ENCODE assay signal across 15 mouse cellular contexts in the genomic region with DNA sequence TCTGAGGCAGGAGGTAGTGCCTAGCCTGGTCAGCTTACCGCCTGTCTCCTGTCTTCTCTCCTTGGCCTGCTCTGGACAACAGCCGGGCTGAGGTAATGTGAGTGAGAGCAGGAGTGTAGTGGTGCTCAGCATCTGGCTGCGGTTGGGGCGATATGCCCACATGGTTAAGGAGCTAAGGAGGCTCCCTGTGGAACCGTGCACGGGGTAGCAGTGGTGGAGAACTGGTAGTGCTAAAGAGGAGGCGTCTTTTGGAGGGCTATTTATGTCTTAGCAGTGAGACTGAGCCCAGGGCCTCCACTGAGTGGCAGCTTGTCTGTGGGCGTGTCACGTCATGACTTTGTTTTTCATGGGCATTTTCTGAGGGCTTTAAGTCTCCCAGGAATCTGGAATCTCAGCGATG. TPM values are rescaled to one million over a fixed set of nuclear protein-coding genes. Genes with fewer than 3 reads are reported as not detected.
DNase-seq lines count a peak whose midpoint lies in the region; ATAC-seq and TF ChIP-seq lines count a peak whose summit lies in the region.
"Had no signal": no experiment of that assay in that cellular context is flagged by ENCODE, and none has a peak within 500 bp of the region (broad histone marks: within the 10 kb centered on the region; RNA-seq: fewer than 3 reads in every experiment).

No protein-coding gene starts in this region.

- no peaks in the 10 kb centered on the region for H3K27me3 ChIP-seq in heart, embryonic 15.5 days
- no peaks in the 10 kb centered on the region for H3K27me3 ChIP-seq in embryonic facial prominence, embryonic 15.5 days
- no peaks in the 10 kb centered on the region for H3K27me3 ChIP-seq in limb, embryonic 15.5 days
- no peaks in the 10 kb centered on the region for H3K27me3 ChIP-seq in liver, postnatal 0 days (ENCODE audit: insufficient read depth, low read length)
- H3K27me3 ChIP-seq: forebrain, embryonic 15.5 days; hindbrain, embryonic 12.5 days; midbrain, embryonic 12.5 days; neural tube, embryonic 13.5 days had no signal

- 65% methylated on average over 10 of the region's 10 CpGs for WGBS in heart, embryonic 15.5 days
- WGBS in embryonic facial prominence, embryonic 15.5 days, result 76% methylated on average over 10 of the region's 10 CpGs
- WGBS in limb, embryonic 15.5 days, result 75% methylated on average over 10 of the region's 10 CpGs
- WGBS in liver, postnatal 0 days (ENCODE audit: insufficient replicate concordance), result 87% methylated on average over 10 of the region's 10 CpGs

- H3K9ac ChIP-seq in heart, embryonic 15.5 days, result no peak overlapping the region
- H3K9ac ChIP-seq in embryonic facial prominence, embryonic 15.5 days, result no peak overlapping the region
- H3K9ac ChIP-seq in limb, embryonic 15.5 days, result 0 out of 2 replicates have a peak overlapping the region, but pooled peaks have one; percentile 2
- H3K9ac ChIP-seq in liver, postnatal 0 days (replicated peaks), result no peak overlapping the region
- H3K9ac ChIP-seq: forebrain, embryonic 15.5 days; hindbrain, embryonic 12.5 days; lung, embryonic 14.5 days; midbrain, embryonic 12.5 days; neural tube, embryonic 13.5 days had no signal

- H3K4me1 ChIP-seq in heart, embryonic 15.5 days (replicated peaks), result peaks cover 36% of the 10 kb centered on the region
- peaks cover 18% of the 10 kb centered on the region for H3K4me1 ChIP-seq in embryonic facial prominence, embryonic 15.5 days
- H3K4me1 ChIP-seq in limb, embryonic 15.5 days, result peaks cover 39% of the 10 kb centered on the region
- no peaks in the 10 kb centered on the region for H3K4me1 ChIP-seq in liver, postnatal 0 days (ENCODE audit: insufficient read depth)
- H3K4me1 ChIP-seq: forebrain, embryonic 15.5 days; hindbrain, embryonic 12.5 days; midbrain, embryonic 12.5 days; neural tube, embryonic 13.5 days had no signal

- intact Hi-C loops in heart, postnatal 25 days (cut with DNase I), result no loop called here

- no peak overlapping the region for H3K4me2 ChIP-seq in heart, embryonic 15.5 days
- no peak overlapping the region for H3K4me2 ChIP-seq in embryonic facial prominence, embryonic 15.5 days (replicated peaks)
- no peak overlapping the region for H3K4me2 ChIP-seq in limb, embryonic 15.5 days
- no peak overlapping the region for H3K4me2 ChIP-seq in liver, postnatal 0 days (ENCODE audit: low read depth, low read length)
- H3K4me2 ChIP-seq: forebrain, embryonic 15.5 days; hindbrain, embryonic 12.5 days; lung, embryonic 14.5 days; midbrain, embryonic 12.5 days; neural tube, embryonic 13.5 days had no signal

- no peak for TF ChIP-seq CTCF in layer of hippocampus, adult 2 months (conservative IDR thresholded peaks at IDR 0.05)
- no peak for TF ChIP-seq CTCF in liver, postnatal 0 days (IDR thresholded peaks at IDR 0.05; ENCODE audit: low read depth)

- no peak for TF ChIP-seq EP300 in liver, postnatal 0 days (IDR thresholded peaks at IDR 0.05; ENCODE audit: low read depth)

- no peak overlapping the region for H3K4me3 ChIP-seq in heart, embryonic 15.5 days
- no peak overlapping the region for H3K4me3 ChIP-seq in embryonic facial prominence, embryonic 15.5 days (replicated peaks)
- no peak overlapping the region for H3K4me3 ChIP-seq in layer of hippocampus, adult 2 months
- H3K4me3 ChIP-seq in limb, embryonic 15.5 days, result no peak overlapping the region
- H3K4me3 ChIP-seq in liver, postnatal 0 days (ENCODE audit: low read depth, low read length), result no peak overlapping the region
- H3K4me3 ChIP-seq: forebrain, embryonic 15.5 days; hindbrain, embryonic 12.5 days; midbrain, embryonic 12.5 days; neural tube, embryonic 13.5 days had no signal

- no peak for DNase-seq in heart, postnatal 25 days (ENCODE audit: low spot score)
- DNase-seq in layer of hippocampus, adult 2 months (ENCODE audit: low spot score in 2 of 2), result peak; percentile 74 to 78
- DNase-seq in adrenal gland, adult 2 months, result no peak
- DNase-seq in liver, postnatal 0 days, result no peak
- no peak for DNase-seq in spleen, adult 18-20 months
- DNase-seq: kidney, postnatal 14 days; lung, embryonic 14.5 days; thymus, postnatal 14 days had no signal

- H3K36me3 ChIP-seq in heart, embryonic 15.5 days, result peaks cover 100% of the 10 kb centered on the region
- H3K36me3 ChIP-seq in embryonic facial prominence, embryonic 15.5 days, result peaks cover 99% of the 10 kb centered on the region
- peaks cover 100% of the 10 kb centered on the region for H3K36me3 ChIP-seq in limb, embryonic 15.5 days
- H3K36me3 ChIP-seq in liver, postnatal 0 days (replicated peaks; ENCODE audit: insufficient read depth, low read length), result peaks cover 95% of the 10 kb centered on the region

- H3K9me3 ChIP-seq in heart, embryonic 15.5 days (replicated peaks), result no peaks in the 10 kb centered on the region
- H3K9me3 ChIP-seq in embryonic facial prominence, embryonic 15.5 days (replicated peaks), result no peaks in the 10 kb centered on the region
- H3K9me3 ChIP-seq in limb, embryonic 15.5 days, result no peaks in the 10 kb centered on the region
- no peaks in the 10 kb centered on the region for H3K9me3 ChIP-seq in liver, postnatal 0 days (ENCODE audit: low read length)
- H3K9me3 ChIP-seq: forebrain, embryonic 15.5 days; hindbrain, embryonic 12.5 days; midbrain, embryonic 12.5 days; neural tube, embryonic 13.5 days had no signal

- H3K27ac ChIP-seq in heart, embryonic 15.5 days, result peak overlapping the region; percentile 77
- H3K27ac ChIP-seq in embryonic facial prominence, embryonic 15.5 days (replicated peaks), result peak overlapping the region; percentile 79
- H3K27ac ChIP-seq in layer of hippocampus, adult 2 months, result peak overlapping the region; percentile 91
- H3K27ac ChIP-seq in limb, embryonic 15.5 days, result peak overlapping the region; percentile 87
- H3K27ac ChIP-seq in liver, postnatal 0 days (ENCODE audit: low read depth), result no peak overlapping the region
- H3K27ac ChIP-seq: forebrain, embryonic 15.5 days; hindbrain, embryonic 12.5 days; midbrain, embryonic 12.5 days; neural tube, embryonic 13.5 days had no signal

- ATAC-seq in heart, embryonic 15.5 days (replicated peaks; ENCODE audit: insufficient number of reproducible peaks, insufficient read depth, low FRiP score, low read depth), result 0 out of 2 replicates have a peak, but pooled peaks have one; percentile 10
- ATAC-seq in embryonic facial prominence, embryonic 15.5 days (ENCODE audit: insufficient number of reproducible peaks, low FRiP score, low TSS enrichment, low read depth), result peak; percentile 16; the same call in 1 of the 2 replicates
- no peak for ATAC-seq in limb, embryonic 15.5 days (ENCODE audit: insufficient number of reproducible peaks, low FRiP score, low TSS enrichment, low read depth)
- no peak for ATAC-seq in liver, postnatal 0 days
- ATAC-seq: forebrain, embryonic 15.5 days had no signal

RNA-seq across cellular contexts. Expression of a gene that starts 22.6 kb away (rescaled TPM):
- polyA plus RNA-seq in heart, embryonic 15.5 days (2015; fragmentation: Nextera tagmentation; extraction: Ambion mirVana), result 0.33 and 0.42 TPM in 2 replicates
- total RNA-seq in heart, postnatal 25 days (2021), result under 1 TPM; 0.08 to 0.22 TPM
- polyA plus RNA-seq in embryonic facial prominence, embryonic 15.5 days (2015; fragmentation: Nextera tagmentation; extraction: Ambion mirVana), result 1.1 and 1.4 TPM in 2 replicates
- under 1 TPM; 0.15 to 0.29 TPM for total RNA-seq in layer of hippocampus, adult 2 months (2021)
- polyA plus RNA-seq in limb, embryonic 15.5 days (2015; fragmentation: Nextera tagmentation; extraction: Ambion mirVana), result 0.97 and 1.3 TPM in 2 replicates
- total RNA-seq in adrenal gland, adult 2 months (2021), result under 1 TPM in 1 of 2 experiments, not detected in 1; 0.14 TPM
- polyA plus RNA-seq in adrenal gland, adult 2 months (2012; rRNA removed), result 0.48 and 0.80 TPM in 2 replicates
- polyA plus RNA-seq in liver, postnatal 0 days (2015; fragmentation: Nextera tagmentation; extraction: Ambion mirVana), result 0.09 and 0.23 TPM in 2 replicates

RNA-seq across cellular contexts. Expression of a gene that starts 40.1 kb away (rescaled TPM):
- 1.7 and 2.7 TPM in 2 replicates for polyA plus RNA-seq in heart, embryonic 15.5 days (2015; fragmentation: Nextera tagmentation; extraction: Ambion mirVana)
- 1 to 10 TPM; 1.8 to 1.9 TPM for total RNA-seq in heart, postnatal 25 days (2021)
- polyA plus RNA-seq in embryonic facial prominence, embryonic 15.5 days (2015; fragmentation: Nextera tagmentation; extraction: Ambion mirVana), result 187 and 265 TPM in 2 replicates
- total RNA-seq in layer of hippocampus, adult 2 months (2021), result not detected
- 171 and 257 TPM in 2 replicates for polyA plus RNA-seq in limb, embryonic 15.5 days (2015; fragmentation: Nextera tagmentation; extraction: Ambion mirVana)
- total RNA-seq in adrenal gland, adult 2 months (2021), result under 1 TPM; 0.69 to 0.81 TPM
- 0.97 and 2.8 TPM in 2 replicates for polyA plus RNA-seq in adrenal gland, adult 2 months (2012; rRNA removed)
- 0.14 and 0.34 TPM in 2 replicates for polyA plus RNA-seq in liver, postnatal 0 days (2015; fragmentation: Nextera tagmentation; extraction: Ambion mirVana)

RNA-seq across cellular contexts. Expression of a gene that starts 58.4 kb away (rescaled TPM):
- 236 and 281 TPM in 2 replicates for polyA plus RNA-seq in heart, embryonic 15.5 days (2015; fragmentation: Nextera tagmentation; extraction: Ambion mirVana)
- total RNA-seq in heart, postnatal 25 days (2021), result 100 to 1,000 TPM in 1 of 2 experiments, 10 to 100 TPM in 1; 77.0 to 101 TPM
- polyA plus RNA-seq in embryonic facial prominence, embryonic 15.5 days (2015; fragmentation: Nextera tagmentation; extraction: Ambion mirVana), result 321 and 328 TPM in 2 replicates
- total RNA-seq in layer of hippocampus, adult 2 months (2021), result 100 to 1,000 TPM; 131 to 134 TPM
- polyA plus RNA-seq in limb, embryonic 15.5 days (2015; fragmentation: Nextera tagmentation; extraction: Ambion mirVana), result 347 and 359 TPM in 2 replicates
- total RNA-seq in adrenal gland, adult 2 months (2021), result 100 to 1,000 TPM; 247 to 264 TPM
- polyA plus RNA-seq in adrenal gland, adult 2 months (2012; rRNA removed), result 301 and 316 TPM in 2 replicates
- 76.3 and 81.2 TPM in 2 replicates for polyA plus RNA-seq in liver, postnatal 0 days (2015; fragmentation: Nextera tagmentation; extraction: Ambion mirVana)

Comparison
In these comparisons a context has a peak if more than half of its experiments do, and no peak if none do; other contexts are left out.
1. ATAC-seq: peak in heart, embryonic 15.5 days (single experiment) and embryonic facial prominence, embryonic 15.5 days (single experiment); none in limb, embryonic 15.5 days (single experiment) and liver, postnatal 0 days (single experiment).
2. DNase-seq: peak in layer of hippocampus, adult 2 months (2 of 2); none in heart, postnatal 25 days (single experiment), adrenal gland, adult 2 months (single experiment), liver, postnatal 0 days (single experiment) and spleen, adult 18-20 months (0 of 2).
3. RNA of a gene that starts 40.1 kb away (polyA plus RNA-seq): 171 to 257 TPM in limb, embryonic 15.5 days and 187 to 265 TPM in embryonic facial prominence, embryonic 15.5 days; 1.7 to 2.7 TPM in heart, embryonic 15.5 days, 0.97 to 2.8 TPM in adrenal gland, adult 2 months and 0.14 to 0.34 TPM in liver, postnatal 0 days; every median in the first group is over 10 times any median in the second.